Mouse (Mus musculus) gastrocnemius, postnatal 4 days (tissue): ENCODE data around the gene Chst5. TPM values are rescaled to one million over a fixed set of nuclear protein-coding genes. Genes with fewer than 3 reads are reported as not detected.
"Not testable (repeated sequence)": the region's sequence is repeated elsewhere in the genome, so short reads cannot be mapped to it uniquely, and the experiment has no call there.

Experiments
- DNase-seq, 2 experiments: peaks; one replicate each; pipeline ENCODE4 v3.0.0; 2021 to 2022; ENCODE audit warnings: low spot score in 2 of 2, mixed read lengths in 2 of 2
- long read RNA-seq, 2 experiments: library from polyadenylated mRNA; stranded (forward); transcript quantifications; one replicate each; pipeline ENCODE4 v2.0.0; 2021
- total RNA-seq, 2 experiments: library from RNA; stranded (reverse); gene quantifications; 2 replicates each; pipeline ENCODE4 v1.2.3; 2021

The Chst5 gene
- 1 to 10 TPM; 3.4 to 4.7 TPM for total RNA-seq
- long read RNA-seq, experiment 1, transcript Chst5-201 (2 exons, 2,182 nt) = major isoform, 9 of 17 reads
- long read RNA-seq, experiment 1, partial matches to known transcripts = 0 of 17 reads
- long read RNA-seq, experiment 1, other reads (novel, unspliced or antisense) = 8 of 17 reads
- long read RNA-seq, experiment 2, transcript Chst5-201 (2 exons, 2,182 nt) = major isoform, 17 of 17 reads
- long read RNA-seq, experiment 2, partial matches to known transcripts = 0 of 17 reads
- long read RNA-seq, experiment 2, other reads (novel, unspliced or antisense) = 0 of 17 reads

- DNase-seq = peak in 1 of 2 experiments; percentile 40
These were observed at the start of gene Chst5 for GRCm38 (mm10) chr8:111909621-111910450. Gene Chst5 (minus strand): TSS chr8:111910447.

- DNase-seq = no peak
These were observed 47.0 kb upstream of the Chst5 start for GRCm38 (mm10) chr8:111957231-111957630.

GRCm38 (mm10) chr8:111955879-111956278 lies 45.6 kb upstream of the Chst5 start:
- DNase-seq = no peak

GRCm38 (mm10) chr8:111954844-111955594 lies 44.8 kb upstream of the Chst5 start:
- DNase-seq = no peak

GRCm38 (mm10) chr8:111951936-111952335 lies 41.7 kb upstream of the Chst5 start:
- no peak for DNase-seq

- no peak for DNase-seq
These were observed 41.1 kb upstream of the Chst5 start for GRCm38 (mm10) chr8:111951317-111951716.

GRCm38 (mm10) chr8:111950846-111951245 lies 40.6 kb upstream of the Chst5 start:
- DNase-seq = no peak

- DNase-seq = no peak
These were observed 37.7 kb upstream of the Chst5 start for GRCm38 (mm10) chr8:111947954-111948353.

- no peak for DNase-seq
These were observed 36.9 kb upstream of the Chst5 start for GRCm38 (mm10) chr8:111947144-111947543.

- no peak for DNase-seq
These were observed 33.3 kb upstream of the Chst5 start for GRCm38 (mm10) chr8:111943544-111943943.

- DNase-seq = peak; percentile 27 to 44
These were observed 30.8 kb upstream of the Chst5 start for GRCm38 (mm10) chr8:111941101-111941454.

- peak; percentile 88 to 97 for DNase-seq
These were observed 30.2 kb upstream of the Chst5 start, which contains the start of gene Gabarapl2 for GRCm38 (mm10) chr8:111940171-111941100. Gene Gabarapl2 (plus strand): TSS chr8:111940703.

GRCm38 (mm10) chr8:111939516-111940142 lies 29.4 kb upstream of the Chst5 start:
- no peak for DNase-seq

GRCm38 (mm10) chr8:111938076-111938985 lies 28.1 kb upstream of the Chst5 start:
- DNase-seq = not testable (repeated sequence)

GRCm38 (mm10) chr8:111937184-111937583 lies 26.9 kb upstream of the Chst5 start:
- no peak for DNase-seq

GRCm38 (mm10) chr8:111934201-111934600 lies 24.0 kb upstream of the Chst5 start:
- no peak for DNase-seq

GRCm38 (mm10) chr8:111933348-111934076 lies 23.3 kb upstream of the Chst5 start, which contains the start of gene Tmem231:
Gene Tmem231 (minus strand): TSS chr8:111933881.
- peak; percentile 73 to 86 for DNase-seq
